Mouse (Mus musculus) layer of hippocampus, postnatal 10 days (tissue): ENCODE measurements around the gene Olfr1191-ps1. TPM values are rescaled to one million over a fixed set of nuclear protein-coding genes. Genes with fewer than 3 reads are reported as not detected.
"Not testable (repeated sequence)": the region's sequence is repeated elsewhere in the genome, so short reads cannot be mapped to it uniquely, and the experiment has no call there.

Experiments used
- DNase-seq, 2 experiments: peaks; one replicate each; pipeline ENCODE4 v3.0.0; 2021; ENCODE audit warnings: low spot score in 2 of 2
- long read RNA-seq: library from polyadenylated mRNA; stranded (forward); transcript quantifications from one replicate; pipeline ENCODE4 v2.0.0, GENCODE M21; 2023
- total RNA-seq, 2 experiments: library from RNA; stranded (reverse); gene quantifications; 2 replicates each; pipeline ENCODE4 v1.2.3; 2021

The Olfr1191-ps1 gene
- not detected for total RNA-seq
- long read RNA-seq = 0 reads

GRCm38 (mm10) chr2:88640242-88640641, at the start of gene Olfr1191-ps1:
TSS of gene Olfr1191-ps1 (plus strand) at chr2:88640542.
- not testable (repeated sequence) for DNase-seq

- no peak for DNase-seq
Observed at GRCm38 (mm10) chr2:88648209-88648608, 7.9 kb downstream of the Olfr1191-ps1 start, which contains the start of gene Olfr1192-ps1. TSS of gene Olfr1192-ps1 (plus strand) at chr2:88648509.

- not testable (repeated sequence) for DNase-seq
Observed at GRCm38 (mm10) chr2:88675328-88675727, 35.0 kb downstream of the Olfr1191-ps1 start, which contains the start of gene Olfr1193. TSS of gene Olfr1193 (plus strand) at chr2:88675628.

GRCm38 (mm10) chr2:88689087-88689486, 48.7 kb downstream of the Olfr1191-ps1 start, which contains the start of gene Olfr1195:
TSS of gene Olfr1195 (minus strand) at chr2:88689187.
- no peak for DNase-seq

Other genes starting within 250 kb of the Olfr1191-ps1 start
- gene Olfr1179, start 234.1 kb upstream of the Olfr1191-ps1 start, total RNA-seq = not detected
- gene Olfr1180, start 221.4 kb upstream of the Olfr1191-ps1 start, total RNA-seq = not detected
- not detected for gene Olfr1181, start 214.4 kb upstream of the Olfr1191-ps1 start, total RNA-seq
- gene Gm13757, start 191.4 kb upstream of the Olfr1191-ps1 start, total RNA-seq = not detected
- not detected for gene Olfr1183, start 185.7 kb upstream of the Olfr1191-ps1 start, total RNA-seq
- not detected for gene Olfr1184, start 156.9 kb upstream of the Olfr1191-ps1 start, total RNA-seq
- gene Olfr1185-ps1, start 147.2 kb upstream of the Olfr1191-ps1 start, total RNA-seq = not detected
- not detected for gene Olfr1186, start 122.0 kb upstream of the Olfr1191-ps1 start, total RNA-seq
- gene Olfr1188, start 83.6 kb upstream of the Olfr1191-ps1 start, total RNA-seq = not detected
- not detected for gene Olfr1189, start 54.1 kb upstream of the Olfr1191-ps1 start, total RNA-seq
- not detected for gene Olfr1192-ps1, start 8.0 kb downstream of the Olfr1191-ps1 start, total RNA-seq
- not detected for gene Olfr1193, start 35.1 kb downstream of the Olfr1191-ps1 start, total RNA-seq
- gene Olfr1195, start 48.6 kb downstream of the Olfr1191-ps1 start, total RNA-seq = not detected
- gene Olfr1196, start 64.1 kb downstream of the Olfr1191-ps1 start, total RNA-seq = not detected
- not detected for gene Olfr1197, start 91.8 kb downstream of the Olfr1191-ps1 start, total RNA-seq
- gene Olfr1198, start 110.8 kb downstream of the Olfr1191-ps1 start, total RNA-seq = not detected
- gene Olfr1199, start 119.9 kb downstream of the Olfr1191-ps1 start, total RNA-seq = not detected
- gene Olfr1200, start 129.9 kb downstream of the Olfr1191-ps1 start, total RNA-seq = not detected
- gene Olfr1201, start 152.5 kb downstream of the Olfr1191-ps1 start, total RNA-seq = not detected
- gene Olfr1202, start 174.0 kb downstream of the Olfr1191-ps1 start, total RNA-seq = under 1 TPM in 1 of 2 experiments, not detected in 1; 0.09 TPM
- gene Olfr1205, start 189.2 kb downstream of the Olfr1191-ps1 start, total RNA-seq = not detected
- gene Olfr1204, start 208.8 kb downstream of the Olfr1191-ps1 start, total RNA-seq = not detected
- not detected for gene Olfr1206, start 222.7 kb downstream of the Olfr1191-ps1 start, total RNA-seq